Mouse (Mus musculus): Measurements from ENCODE around the gene Wdr74. TPM values are rescaled to one million over a fixed set of nuclear protein-coding genes. Genes with fewer than 3 reads are reported as not detected.
A peak's percentile ranks its signal among the peaks of the same experiment; 100 is the strongest.

Wdr74 gene
- total RNA-seq (2018; cell fraction: chromatin; rRNA removed), result 10 to 100 TPM; 10.3 to 65.3 (median 40.1) TPM
- total RNA-seq (2018; cell fraction: cytosol; rRNA removed), result 10 to 100 TPM; 13.5 to 25.5 (median 18.7) TPM
- total RNA-seq (2018; cell fraction: nucleus; rRNA removed), result 10 to 100 TPM; 13.2 to 54.5 (median 21.3) TPM
- 16.3 to 42.4 TPM (median 18.1 TPM) in 3 replicates for polyA plus RNA-seq (2018)

GRCm38 (mm10) chr19:8735389-8736159 is at the start of gene Wdr74:
Wdr74 (plus strand) TSS chr19:8735827.
- Histone ChIP-seq H3K4me3 (ENCODE audit: inconsistent target) (peak within 1 kb of the TSS; percentile 92), H3K36me3 (ENCODE audit: inconsistent target) (peaks cover 25% of the 10 kb centered on the region; the same call in 1 of the 2 replicates), H3K27ac (peak within 1 kb of the TSS; percentile 40), H3K79me2 (ENCODE audit: inconsistent target) (peaks cover 27% of the 10 kb centered on the region)
- WGBS (ENCODE audit: missing documents), result under 1% methylated on average over 30 of the region's 32 CpGs

GRCm38 (mm10) chr19:8691871-8692539 is 43.6 kb upstream of the Wdr74 start:
- WGBS (ENCODE audit: missing documents), result 56% methylated on average over 8 of the region's 9 CpGs

GRCm38 (mm10) chr19:8692740-8693139 is 42.9 kb upstream of the Wdr74 start:
- Histone ChIP-seq H3K27ac (no peak overlapping the region), H3K79me2 (ENCODE audit: inconsistent target) (no peaks in the 10 kb centered on the region), H3K36me3 (ENCODE audit: inconsistent target) (no peaks in the 10 kb centered on the region), H3K4me3 (ENCODE audit: inconsistent target) (no peak overlapping the region)
- 93% methylated on average over 5 of the region's 5 CpGs for WGBS (ENCODE audit: missing documents)

More at GRCm38 (mm10) chr19:8691871-8692539, 43.6 kb upstream of the Wdr74 start:
- no peak overlapping the region for H3K4me3 ChIP-seq (ENCODE audit: inconsistent target)
- no peak overlapping the region for H3K27ac ChIP-seq
- H3K36me3 ChIP-seq (ENCODE audit: inconsistent target), result no peaks in the 10 kb centered on the region
- H3K79me2 ChIP-seq (ENCODE audit: inconsistent target), result no peaks in the 10 kb centered on the region

GRCm38 (mm10) chr19:8695330-8695729 is 40.3 kb upstream of the Wdr74 start:
- 59% methylated on average over 4 of the region's 6 CpGs for WGBS (ENCODE audit: missing documents)
- no peaks in the 10 kb centered on the region for H3K36me3 ChIP-seq (ENCODE audit: inconsistent target)

GRCm38 (mm10) chr19:8699652-8700051 is 36.0 kb upstream of the Wdr74 start:
- H3K27ac ChIP-seq, result no peak overlapping the region
- 84% methylated on average over 9 of the region's 9 CpGs for WGBS (ENCODE audit: missing documents)
- no peak overlapping the region for H3K4me3 ChIP-seq (ENCODE audit: inconsistent target)
- H3K36me3 ChIP-seq (ENCODE audit: inconsistent target), result no peaks in the 10 kb centered on the region
- H3K79me2 ChIP-seq (ENCODE audit: inconsistent target), result no peaks in the 10 kb centered on the region

More at GRCm38 (mm10) chr19:8695330-8695729, 40.3 kb upstream of the Wdr74 start:
- Histone ChIP-seq H3K27ac (no peak overlapping the region), H3K4me3 (ENCODE audit: inconsistent target) (no peak overlapping the region), H3K79me2 (ENCODE audit: inconsistent target) (no peaks in the 10 kb centered on the region)

- no peak overlapping the region for H3K4me3 ChIP-seq (ENCODE audit: inconsistent target)
- H3K79me2 ChIP-seq (ENCODE audit: inconsistent target), result no peaks in the 10 kb centered on the region
- 29% methylated on average over 3 of the region's 3 CpGs for WGBS (ENCODE audit: missing documents)
- no peak overlapping the region for H3K27ac ChIP-seq
- peaks cover 2% of the 10 kb centered on the region; the same call in 1 of the 2 replicates for H3K36me3 ChIP-seq (ENCODE audit: inconsistent target)
These were observed 33.2 kb upstream of the Wdr74 start for GRCm38 (mm10) chr19:8702458-8702857.

GRCm38 (mm10) chr19:8703571-8703970 is 32.1 kb upstream of the Wdr74 start:
- Histone ChIP-seq H3K79me2 (ENCODE audit: inconsistent target) (no peaks in the 10 kb centered on the region), H3K27ac (no peak overlapping the region), H3K36me3 (ENCODE audit: inconsistent target) (peaks cover 13% of the 10 kb centered on the region), H3K4me3 (ENCODE audit: inconsistent target) (no peak overlapping the region)
- whole genome bisulfite sequencing (ENCODE audit: missing documents), result 100% methylated on average over 3 of the region's 4 CpGs

- H3K79me2 ChIP-seq (ENCODE audit: inconsistent target), result peaks cover 14% of the 10 kb centered on the region
- no peak overlapping the region for H3K27ac ChIP-seq
- H3K4me3 ChIP-seq (ENCODE audit: inconsistent target), result no peak overlapping the region
- WGBS (ENCODE audit: missing documents), result 89% methylated on average over 6 of the region's 6 CpGs
- H3K36me3 ChIP-seq (ENCODE audit: inconsistent target), result peaks cover 29% of the 10 kb centered on the region
These were observed 30.5 kb upstream of the Wdr74 start for GRCm38 (mm10) chr19:8705026-8705708.

- H3K79me2 ChIP-seq (ENCODE audit: inconsistent target), result peaks cover 24% of the 10 kb centered on the region
- H3K36me3 ChIP-seq (ENCODE audit: inconsistent target), result peaks cover 39% of the 10 kb centered on the region
- WGBS (ENCODE audit: missing documents), result 78% methylated on average over 7 of the region's 7 CpGs
- no peak overlapping the region for H3K4me3 ChIP-seq (ENCODE audit: inconsistent target)
- no peak overlapping the region for H3K27ac ChIP-seq
These were observed 29.4 kb upstream of the Wdr74 start for GRCm38 (mm10) chr19:8706132-8706667.

- Histone ChIP-seq H3K36me3 (ENCODE audit: inconsistent target) (peaks cover 44% of the 10 kb centered on the region), H3K79me2 (ENCODE audit: inconsistent target) (peaks cover 32% of the 10 kb centered on the region), H3K27ac (no peak overlapping the region), H3K4me3 (ENCODE audit: inconsistent target) (no peak overlapping the region)
- 90% methylated on average over 4 of the region's 7 CpGs for WGBS (ENCODE audit: missing documents)
These were observed 28.7 kb upstream of the Wdr74 start for GRCm38 (mm10) chr19:8706930-8707329.

GRCm38 (mm10) chr19:8708954-8709353 is 26.7 kb upstream of the Wdr74 start:
- 91% methylated on average over 8 of the region's 8 CpGs for WGBS (ENCODE audit: missing documents)
- peaks cover 50% of the 10 kb centered on the region for H3K79me2 ChIP-seq (ENCODE audit: inconsistent target)
- no peak overlapping the region for H3K4me3 ChIP-seq (ENCODE audit: inconsistent target)
- H3K36me3 ChIP-seq (ENCODE audit: inconsistent target), result peaks cover 44% of the 10 kb centered on the region
- H3K27ac ChIP-seq, result no peak overlapping the region

GRCm38 (mm10) chr19:8710057-8710456 is 25.6 kb upstream of the Wdr74 start:
- peaks cover 50% of the 10 kb centered on the region for H3K79me2 ChIP-seq (ENCODE audit: inconsistent target)
- no peak overlapping the region for H3K27ac ChIP-seq
- H3K36me3 ChIP-seq (ENCODE audit: inconsistent target), result peaks cover 44% of the 10 kb centered on the region
- 0 out of 2 replicates have a peak overlapping the region, but pooled peaks have one; percentile 86 for H3K4me3 ChIP-seq (ENCODE audit: inconsistent target)
- WGBS (ENCODE audit: missing documents), result 89% methylated on average over 2 of the region's 2 CpGs

GRCm38 (mm10) chr19:8711506-8711905 is 24.1 kb upstream of the Wdr74 start:
- H3K4me3 ChIP-seq (ENCODE audit: inconsistent target), result peak overlapping the region; percentile 86
- 39% methylated on average over 4 of the region's 4 CpGs for WGBS (ENCODE audit: missing documents)
- H3K27ac ChIP-seq, result peak overlapping the region; percentile 96
- peaks cover 44% of the 10 kb centered on the region for H3K36me3 ChIP-seq (ENCODE audit: inconsistent target)
- peaks cover 50% of the 10 kb centered on the region for H3K79me2 ChIP-seq (ENCODE audit: inconsistent target)
